Mouse (Mus musculus) brain, embryonic 14.5 days (tissue): ENCODE measurements at regions not wholly inside any gene's neighbourhood (a gene's known extent, or its start where the extent isn't known, plus 50 kb on each side); places are given as distances from the start of the nearest gene placed in this dataset.

ENCODE experiments used
- CTCF ChIP-seq: fragments of 200-500 bp; IDR thresholded peaks from 2 replicates; pipeline ENCODE4 v1.5.1; 2012; ENCODE audit warnings: inconsistent platforms, mild to moderate bottlenecking, moderate library complexity, borderline replicate concordance; ENCODE audit not compliant: insufficient read depth, insufficient read length; ENCODE audit errors: extremely low read depth
- POLR2A ChIP-seq: fragments of 200-500 bp; IDR thresholded peaks from 2 replicates; pipeline ENCODE4 v1.6.1; 2012; ENCODE audit warnings: mild to moderate bottlenecking, inconsistent platforms, borderline replicate concordance; ENCODE audit not compliant: poor library complexity, insufficient read depth, insufficient read length, severe bottlenecking; ENCODE audit errors: extremely low read depth

DNA sequence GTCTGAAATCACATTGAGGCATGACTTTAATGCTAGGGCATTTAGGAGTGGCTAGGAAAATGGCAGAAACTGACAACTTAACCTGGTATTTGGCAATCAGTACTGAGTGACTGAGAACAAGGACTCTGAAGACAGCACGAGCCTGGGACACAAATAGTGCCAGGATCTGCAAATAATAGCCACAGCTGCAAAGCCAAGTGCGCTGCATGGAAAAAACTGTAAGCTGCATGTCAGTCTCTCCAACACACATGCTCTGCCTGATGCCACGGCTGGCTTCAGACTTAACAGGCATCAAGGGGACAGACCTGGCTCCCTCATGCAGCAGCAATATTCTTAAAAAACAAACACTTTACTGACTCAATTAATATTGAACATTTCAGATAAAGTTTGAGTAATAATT lies 530.7 kb downstream of the Etv1 start:
- TF ChIP-seq POLR2A (no peak), CTCF (no peak)
